Mouse (Mus musculus): Measurements from ENCODE around the gene Rbm42. TPM values are rescaled to one million over a fixed set of nuclear protein-coding genes. Genes with fewer than 3 reads are reported as not detected.
A peak's percentile ranks its signal among the peaks of the same experiment; 100 is the strongest.

The Rbm42 gene
- polyA plus RNA-seq (2015; fragmentation: Nextera tagmentation; extraction: Ambion mirVana) = 151 and 153 TPM in 2 replicates

DNA sequence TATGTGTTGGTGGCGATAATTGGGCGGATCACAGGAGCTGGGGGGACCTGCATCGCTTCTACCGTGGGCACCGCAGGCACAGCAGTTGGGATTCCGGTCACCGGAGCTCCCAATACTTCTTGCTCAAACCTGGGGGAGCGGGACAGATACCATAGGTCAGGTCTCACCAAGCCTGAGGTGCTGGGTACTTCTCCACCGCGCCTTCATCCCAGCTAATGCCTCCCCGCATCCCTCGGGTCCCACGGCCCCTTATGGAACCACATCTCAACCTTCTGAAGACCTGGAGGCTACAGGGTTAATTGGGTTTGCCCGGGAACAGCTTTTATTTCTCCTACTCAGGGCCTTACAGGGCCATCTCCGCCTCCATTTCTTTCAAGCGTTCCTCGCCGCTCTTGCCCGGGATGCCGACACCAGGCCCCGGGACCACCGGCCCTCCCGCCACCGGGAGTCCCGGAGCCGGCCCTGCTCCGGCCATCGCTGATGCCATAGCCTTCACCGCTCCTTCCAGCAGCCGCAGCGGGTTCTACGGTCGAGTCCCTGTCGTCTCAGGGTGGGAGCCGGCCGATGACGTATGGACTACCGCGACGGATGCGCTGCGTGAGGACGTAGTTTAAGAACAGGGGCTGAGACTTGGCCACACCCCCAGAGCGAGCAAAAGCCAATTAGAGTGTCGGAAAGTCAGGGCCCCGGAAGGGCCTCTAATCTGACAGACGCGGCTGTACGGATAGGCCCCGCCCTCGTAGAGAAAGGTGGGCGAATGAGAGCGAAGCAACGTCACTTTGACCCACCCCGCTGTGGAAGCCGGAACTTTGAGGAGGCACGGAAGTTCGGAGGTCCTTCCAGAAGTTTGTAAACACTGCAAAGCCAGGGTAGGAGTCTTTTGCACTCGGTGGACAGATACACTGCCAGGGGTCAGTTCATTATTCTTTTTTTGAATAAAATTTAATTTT lies at the start of gene Rbm42:
Rbm42 (minus strand) TSS at position 727 of the 950 bp plus-strand sequence.
- DNase-seq (ENCODE audit: low spot score) = peak; percentile 99

DNA sequence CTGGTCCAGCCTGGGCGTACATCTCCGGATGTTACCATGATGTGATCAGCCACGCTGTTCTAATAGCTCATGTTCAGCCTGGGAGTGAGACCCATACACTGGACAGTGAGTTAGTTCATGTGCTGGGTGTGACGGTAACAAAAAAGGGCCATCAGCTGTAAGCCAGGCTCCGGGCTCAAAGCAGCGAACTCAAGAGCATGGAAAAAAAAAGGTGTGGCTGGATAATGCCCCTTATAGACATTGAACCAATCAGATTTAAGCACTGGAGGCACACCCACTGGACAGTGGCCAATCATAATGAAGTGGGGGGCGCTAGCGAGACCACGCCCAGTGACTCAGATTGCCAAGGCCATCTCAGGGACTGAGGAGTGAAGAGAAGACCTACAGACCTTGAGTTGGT lies 48.5 kb upstream of the Rbm42 start, which contains the start of gene 2200002J24Rik:
2200002J24Rik (plus strand) TSS at position 338 of the 400 bp plus-strand sequence.
- DNase-seq (ENCODE audit: low spot score) = peak; percentile 34

DNA sequence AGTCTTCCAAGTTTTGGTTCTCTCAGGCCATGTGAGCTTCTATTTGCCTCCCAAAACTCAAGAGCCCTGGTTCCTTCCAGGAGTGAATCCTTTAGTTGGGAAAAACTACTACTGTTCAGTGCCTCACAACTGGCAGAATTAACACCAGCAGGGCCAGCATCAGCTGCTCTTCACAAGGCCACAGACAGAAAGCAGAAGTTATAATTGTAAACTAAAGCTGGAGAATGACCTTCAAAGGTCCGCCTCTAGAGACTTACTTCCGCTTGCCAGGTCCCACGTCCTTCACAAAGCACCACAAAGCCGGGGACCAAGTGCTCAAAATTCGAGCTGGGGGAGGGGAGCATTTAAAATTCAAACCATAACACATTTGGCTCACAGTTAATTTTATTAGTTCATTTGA lies 48.0 kb upstream of the Rbm42 start:
- DNase-seq (ENCODE audit: low spot score) = no peak

DNA sequence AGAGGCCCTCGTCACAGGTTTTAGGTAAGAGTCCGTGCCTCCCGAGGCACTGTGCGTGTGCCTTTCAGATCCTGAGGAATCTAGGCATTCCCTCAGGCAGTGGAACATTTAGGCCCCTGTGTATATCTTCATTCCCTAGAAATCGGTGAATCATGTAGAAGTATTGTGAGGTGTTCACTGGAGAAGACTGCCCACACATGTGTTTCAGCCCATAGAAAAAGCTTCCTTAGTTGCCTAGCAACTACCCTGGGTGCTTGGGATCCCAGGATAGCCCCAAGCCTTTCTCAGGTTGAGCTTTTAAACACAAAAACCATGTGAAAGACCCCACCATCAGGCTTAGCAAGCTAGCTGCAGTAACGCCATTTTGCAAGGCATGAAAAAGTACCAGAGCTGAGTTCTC lies 38.2 kb upstream of the Rbm42 start:
- no peak for DNase-seq (ENCODE audit: low spot score)

DNA sequence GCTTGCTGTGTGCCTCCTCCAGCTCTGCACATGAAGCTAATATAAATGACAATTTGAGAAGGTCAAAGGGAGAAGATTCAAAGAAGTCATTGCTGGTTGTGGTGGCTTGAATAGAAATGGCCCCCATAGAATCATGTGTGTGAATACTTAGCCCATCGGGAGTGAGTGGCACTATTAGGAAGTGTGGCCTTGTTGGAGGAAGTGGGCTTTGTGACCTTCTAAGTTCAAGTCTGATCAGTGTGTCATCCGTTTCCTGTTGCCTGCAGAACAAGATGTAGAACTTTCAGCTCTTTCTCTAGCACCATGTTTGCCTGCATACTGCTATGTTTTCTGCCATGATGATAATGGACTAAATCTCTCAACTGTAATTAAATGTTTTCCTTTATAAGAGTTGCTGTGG lies 33.3 kb upstream of the Rbm42 start:
- DNase-seq (ENCODE audit: low spot score) = no peak

DNA sequence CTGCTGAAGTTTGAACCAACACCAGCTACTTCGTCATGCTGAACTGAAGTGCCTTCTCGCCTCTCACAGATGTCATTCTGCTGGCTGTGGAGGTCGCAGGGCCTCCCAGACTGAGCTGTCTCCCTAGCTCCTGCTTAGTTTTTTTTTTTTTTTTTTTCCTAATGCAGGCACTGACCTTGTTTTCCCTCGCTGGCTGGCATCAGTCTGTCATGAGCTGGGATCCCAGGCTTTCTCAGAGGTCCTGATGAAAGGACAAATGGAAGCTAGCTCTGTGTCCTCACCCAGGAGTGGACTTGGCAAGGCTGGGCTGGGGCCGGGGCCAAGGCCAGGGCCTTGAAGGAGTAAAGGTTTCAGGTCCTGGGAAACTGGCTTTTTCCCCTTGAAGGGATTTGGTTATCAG lies 31.8 kb upstream of the Rbm42 start:
- DNase-seq (ENCODE audit: low spot score) = no peak

DNA sequence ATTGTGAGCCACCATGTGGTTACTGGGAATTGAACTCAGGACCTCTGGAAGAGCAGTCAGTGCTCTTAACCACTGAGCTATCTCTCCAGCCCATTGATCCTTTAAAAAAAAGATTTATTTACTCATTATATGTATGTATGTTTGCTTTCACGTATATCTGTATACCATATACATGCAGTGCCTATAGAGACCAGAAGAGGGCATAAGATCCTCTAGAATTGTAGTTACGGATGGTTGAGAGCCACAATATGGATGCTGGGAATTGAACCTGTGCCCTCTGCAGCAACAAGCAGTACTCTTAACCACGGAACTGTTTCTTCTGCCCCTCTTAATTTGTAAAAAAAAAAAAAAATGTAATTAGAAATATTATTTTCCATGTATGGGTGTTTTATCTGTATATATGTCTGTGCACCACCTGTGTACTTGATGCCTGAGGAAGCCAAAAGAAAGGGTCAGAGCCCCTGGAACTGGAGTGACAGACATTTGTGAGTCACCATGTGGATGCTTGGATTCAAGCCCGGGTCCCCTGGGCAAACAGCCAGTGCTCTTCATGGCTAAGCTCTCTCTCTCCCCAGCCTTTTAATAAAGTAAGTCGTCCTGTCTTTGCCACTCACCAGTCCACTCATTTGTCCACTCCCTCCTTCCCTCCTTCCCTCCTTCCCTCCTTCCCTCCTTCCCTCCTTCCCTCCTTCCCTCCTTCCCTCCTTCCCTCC lies 28.3 kb upstream of the Rbm42 start:
- peak; percentile 10 for DNase-seq (ENCODE audit: low spot score)

DNA sequence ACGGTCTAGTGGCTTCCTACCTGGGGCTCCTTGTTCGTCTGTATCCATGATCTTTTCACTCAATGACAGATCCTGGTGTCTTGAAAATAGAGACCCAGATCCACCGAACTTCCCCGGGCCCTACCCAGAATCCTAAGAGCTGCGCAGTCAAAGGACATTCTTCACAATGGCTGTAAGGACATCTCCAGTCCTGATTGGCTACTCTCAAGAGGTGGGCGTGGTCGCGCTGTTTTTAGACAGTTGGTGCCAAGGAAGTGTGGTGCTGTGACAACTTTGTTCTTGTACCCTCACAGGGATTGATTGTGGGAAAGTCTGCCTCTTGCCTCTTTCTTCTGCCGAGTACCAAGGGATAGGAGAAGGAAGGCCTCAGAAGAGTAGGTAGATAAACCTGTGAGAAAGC lies 21.4 kb upstream of the Rbm42 start, which contains the start of gene Pmis2:
Pmis2 (minus strand) TSS at position 126 of the 400 bp plus-strand sequence.
- DNase-seq (ENCODE audit: low spot score) = no peak

DNA sequence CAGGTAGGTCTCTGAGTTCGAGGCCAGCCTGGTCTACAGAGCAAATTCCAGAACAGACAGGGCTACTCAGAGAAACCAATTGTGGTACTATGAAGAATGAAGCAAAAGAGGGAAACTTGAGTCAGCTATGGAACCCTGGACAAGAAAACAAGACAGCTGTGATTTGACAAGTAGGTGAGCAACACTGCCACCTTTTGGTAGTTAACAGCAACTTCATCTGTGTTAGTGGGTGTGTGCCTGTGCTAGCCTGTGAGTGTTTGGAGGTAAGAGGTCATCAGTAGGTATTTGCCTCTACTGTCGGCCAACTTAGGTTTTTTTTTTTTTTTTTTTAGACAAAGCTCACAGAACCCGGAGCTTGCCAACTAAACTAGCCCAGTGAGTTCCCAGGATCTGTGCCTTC lies 19.1 kb upstream of the Rbm42 start:
- DNase-seq (ENCODE audit: low spot score) = peak; percentile 44

DNA sequence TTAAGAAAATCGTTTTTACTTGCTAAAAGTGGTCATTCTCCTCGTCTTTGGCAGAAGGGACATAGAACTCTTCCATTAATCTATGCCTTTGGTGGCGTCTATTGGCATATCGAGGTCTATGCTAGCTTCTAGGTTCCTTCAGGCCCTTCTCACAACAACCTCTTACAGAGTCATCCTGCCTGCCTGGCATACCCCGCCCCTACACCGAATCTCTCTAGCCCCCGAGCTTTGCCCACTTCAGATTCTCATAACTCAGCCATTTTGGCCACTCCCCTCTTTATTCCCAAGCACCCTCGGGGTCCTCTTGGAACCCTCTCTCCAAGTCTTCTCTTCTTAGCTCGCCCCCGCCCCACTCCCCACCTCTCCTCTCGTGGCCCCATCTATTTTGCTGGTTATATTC lies 15.2 kb upstream of the Rbm42 start:
- DNase-seq (ENCODE audit: low spot score) = no peak

DNA sequence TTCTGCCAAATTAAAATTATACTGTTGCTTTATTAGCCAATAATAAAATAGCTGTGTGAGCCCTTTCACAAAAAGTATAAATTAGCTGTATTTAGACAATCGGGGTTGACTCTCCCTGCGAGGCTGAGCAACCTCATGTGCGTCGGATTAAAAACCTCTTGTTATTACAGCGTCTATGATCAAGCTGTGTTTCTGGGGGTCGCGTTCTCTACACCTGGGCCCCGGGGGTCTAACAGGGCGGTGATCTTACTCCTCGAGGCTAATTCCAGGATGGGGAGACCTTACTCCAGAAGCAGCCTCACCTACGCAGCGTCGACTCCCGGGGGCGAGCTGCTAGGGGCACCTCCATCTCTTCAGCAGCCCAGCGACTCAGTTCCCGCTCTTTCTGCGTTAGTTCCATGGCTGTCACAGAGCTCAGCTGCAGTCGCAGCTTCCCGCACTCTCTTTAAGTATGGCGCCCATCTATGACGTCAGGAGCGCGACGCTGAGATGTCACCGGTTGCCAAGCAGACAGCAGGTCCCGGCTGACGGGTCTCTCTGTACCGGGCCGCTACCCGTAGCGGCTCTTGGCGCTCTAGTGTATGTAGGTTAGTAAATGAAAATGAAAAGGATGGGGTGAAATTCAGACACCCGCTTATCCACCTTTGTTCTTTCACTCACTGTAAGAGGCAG lies 14.5 kb upstream of the Rbm42 start, which contains the start of gene Haus5:
Haus5 (minus strand) TSS at position 466 of the 672 bp plus-strand sequence.
- peak; percentile 95 for DNase-seq (ENCODE audit: low spot score)

DNA sequence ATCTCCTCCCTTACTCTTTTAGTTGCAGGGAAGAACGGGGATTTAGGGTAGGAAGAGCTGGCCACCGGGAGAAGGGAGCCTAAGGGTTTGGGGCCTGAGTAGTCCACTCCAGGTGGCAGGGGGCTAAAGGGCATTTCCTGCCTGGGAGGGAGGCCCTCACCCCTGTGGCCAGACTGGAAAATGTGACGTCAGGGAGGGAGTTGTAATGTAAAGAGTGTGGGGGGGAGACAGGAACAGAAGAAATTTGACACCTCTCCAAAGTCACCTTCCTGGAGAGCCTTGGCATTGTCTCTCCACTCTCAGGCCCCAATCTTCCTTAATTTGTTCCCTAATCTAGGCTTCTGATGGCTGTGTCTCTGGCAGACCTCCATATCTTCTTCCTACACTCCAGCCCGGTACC lies 11.0 kb downstream of the Rbm42 start:
- DNase-seq (ENCODE audit: low spot score) = no peak

DNA sequence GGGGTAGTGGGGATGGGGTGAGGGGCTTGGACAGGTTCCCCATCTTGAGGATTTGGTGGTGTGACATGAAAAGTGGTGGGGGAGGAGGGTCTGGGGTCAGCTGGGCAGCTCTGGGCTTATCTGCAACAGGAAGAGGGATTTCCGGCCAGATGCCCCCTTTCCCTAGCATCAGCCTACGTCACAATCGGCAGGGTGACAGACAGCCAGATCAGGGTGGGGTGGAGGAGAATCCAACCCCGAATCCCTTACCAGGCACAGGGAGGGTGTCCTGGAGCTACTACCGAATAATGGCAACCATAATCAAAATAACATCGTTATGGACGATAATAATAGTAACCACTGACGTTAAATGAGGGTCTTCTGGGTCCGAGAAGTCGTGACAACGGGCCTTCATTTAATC lies 13.7 kb downstream of the Rbm42 start:
- no peak for DNase-seq (ENCODE audit: low spot score)

DNA sequence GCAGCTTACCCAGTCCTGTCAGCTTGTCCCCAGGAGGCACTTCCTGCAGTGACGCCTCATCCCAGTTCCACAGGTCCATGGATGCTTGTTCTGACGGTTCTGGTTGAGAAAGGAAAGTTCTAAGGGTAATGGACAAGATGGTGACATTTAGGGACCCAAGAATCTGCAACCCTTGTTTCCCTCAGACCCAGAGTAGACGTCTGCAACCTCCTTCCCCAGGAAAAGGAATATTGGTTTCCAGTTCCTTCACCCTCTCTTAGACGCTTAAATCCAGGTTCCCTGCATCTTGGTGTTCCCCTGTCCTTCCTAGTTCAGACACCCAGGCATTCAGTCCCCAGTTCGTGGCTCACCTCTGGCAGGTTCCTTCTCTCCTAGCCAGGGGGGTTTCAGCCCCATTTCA lies 14.4 kb downstream of the Rbm42 start, which contains the start of gene Etv2:
Etv2 (minus strand) TSS at position 101 of the 400 bp plus-strand sequence.
- no peak for DNase-seq (ENCODE audit: low spot score)

DNA sequence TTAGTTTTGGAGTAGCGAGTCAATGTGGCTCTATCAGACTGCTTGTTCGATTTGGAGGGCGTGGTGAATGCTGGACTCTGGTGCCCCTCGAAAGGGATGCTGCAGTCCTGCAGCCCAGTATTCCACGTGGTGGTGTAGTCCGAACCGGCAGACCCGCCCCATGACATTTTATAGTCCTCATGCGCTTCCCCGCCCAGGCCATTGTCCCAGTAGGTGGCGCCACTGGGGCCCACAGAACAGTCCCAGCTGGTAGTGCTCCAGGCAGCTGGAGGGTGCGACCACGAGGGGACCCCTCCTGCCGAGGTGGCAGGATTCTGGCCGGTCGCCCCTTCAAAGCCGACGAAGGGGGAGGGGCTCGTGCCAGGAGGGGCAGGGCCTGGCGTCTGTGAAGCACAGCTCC lies 15.5 kb downstream of the Rbm42 start:
- peak; percentile 58 for DNase-seq (ENCODE audit: low spot score)

DNA sequence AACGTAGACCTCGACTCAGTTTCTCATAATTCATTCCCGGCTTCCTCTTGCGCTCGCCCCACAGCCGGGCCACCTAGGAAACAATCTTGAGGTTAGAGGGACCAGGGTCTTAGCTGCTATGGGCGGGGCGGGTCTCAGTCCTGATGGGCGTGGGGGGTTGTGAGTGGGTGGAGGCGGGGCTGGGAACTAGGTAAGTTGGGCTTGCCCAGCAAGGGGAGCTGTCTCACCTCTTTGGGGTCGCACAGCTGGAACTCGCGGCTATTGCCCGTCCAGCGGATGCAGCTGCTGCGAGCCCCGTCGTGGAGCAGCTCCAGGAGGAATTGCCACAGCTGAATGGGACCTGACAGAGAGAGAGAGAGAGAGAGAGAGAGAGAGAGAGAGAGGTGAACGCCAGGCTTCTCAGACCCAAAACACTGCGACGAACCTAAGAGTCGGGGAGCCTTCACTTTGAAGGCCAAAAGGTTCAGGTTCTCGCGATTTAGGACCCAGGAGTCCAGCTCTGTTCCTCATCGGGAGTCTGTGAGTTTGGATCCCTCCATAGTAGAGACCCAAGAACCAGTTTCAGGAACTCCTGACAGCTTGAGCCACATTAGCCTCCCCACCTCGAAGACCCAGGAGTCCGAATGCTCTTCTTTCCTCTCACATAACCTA lies 16.2 kb downstream of the Rbm42 start:
- DNase-seq (ENCODE audit: low spot score) = no peak

DNA sequence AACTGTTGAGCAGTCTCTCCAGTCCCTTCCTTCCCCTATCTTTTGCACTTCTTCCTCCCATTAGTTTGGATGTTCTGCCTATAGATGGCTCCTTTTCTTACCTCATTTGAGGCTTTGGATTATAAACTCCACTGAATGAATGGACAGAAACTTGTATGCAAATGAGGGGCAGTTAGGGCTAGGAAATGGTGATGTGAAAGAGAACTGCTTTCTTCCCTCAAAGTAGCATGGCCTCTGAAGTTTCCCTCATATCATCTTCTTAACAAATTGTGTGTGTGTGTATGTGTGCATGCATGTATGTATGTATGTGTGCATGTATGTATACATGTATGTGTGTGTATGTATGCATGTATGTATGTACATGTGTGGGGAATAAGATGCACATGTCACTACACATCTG lies 21.1 kb downstream of the Rbm42 start:
- DNase-seq (ENCODE audit: low spot score) = no peak

DNA sequence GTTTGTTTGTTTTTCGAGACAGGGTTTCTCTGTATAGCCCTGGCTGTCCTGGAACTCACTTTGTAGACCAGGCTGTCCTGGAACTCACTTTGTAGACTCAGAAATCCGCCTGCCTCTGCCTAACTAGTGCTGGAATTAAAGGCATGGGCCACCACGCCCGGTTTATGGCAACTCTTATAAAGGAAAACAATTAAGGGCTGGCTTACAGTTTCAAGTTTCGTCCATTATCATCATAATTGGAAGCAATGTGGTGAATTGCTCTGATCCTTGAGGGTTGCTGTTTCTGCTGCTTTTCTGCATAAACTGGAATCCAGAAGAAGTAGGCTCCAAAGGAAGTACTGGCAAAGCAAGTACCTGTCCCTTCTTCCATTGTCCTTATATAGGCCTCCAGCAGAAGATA lies 23.5 kb downstream of the Rbm42 start:
- no peak for DNase-seq (ENCODE audit: low spot score)

DNA sequence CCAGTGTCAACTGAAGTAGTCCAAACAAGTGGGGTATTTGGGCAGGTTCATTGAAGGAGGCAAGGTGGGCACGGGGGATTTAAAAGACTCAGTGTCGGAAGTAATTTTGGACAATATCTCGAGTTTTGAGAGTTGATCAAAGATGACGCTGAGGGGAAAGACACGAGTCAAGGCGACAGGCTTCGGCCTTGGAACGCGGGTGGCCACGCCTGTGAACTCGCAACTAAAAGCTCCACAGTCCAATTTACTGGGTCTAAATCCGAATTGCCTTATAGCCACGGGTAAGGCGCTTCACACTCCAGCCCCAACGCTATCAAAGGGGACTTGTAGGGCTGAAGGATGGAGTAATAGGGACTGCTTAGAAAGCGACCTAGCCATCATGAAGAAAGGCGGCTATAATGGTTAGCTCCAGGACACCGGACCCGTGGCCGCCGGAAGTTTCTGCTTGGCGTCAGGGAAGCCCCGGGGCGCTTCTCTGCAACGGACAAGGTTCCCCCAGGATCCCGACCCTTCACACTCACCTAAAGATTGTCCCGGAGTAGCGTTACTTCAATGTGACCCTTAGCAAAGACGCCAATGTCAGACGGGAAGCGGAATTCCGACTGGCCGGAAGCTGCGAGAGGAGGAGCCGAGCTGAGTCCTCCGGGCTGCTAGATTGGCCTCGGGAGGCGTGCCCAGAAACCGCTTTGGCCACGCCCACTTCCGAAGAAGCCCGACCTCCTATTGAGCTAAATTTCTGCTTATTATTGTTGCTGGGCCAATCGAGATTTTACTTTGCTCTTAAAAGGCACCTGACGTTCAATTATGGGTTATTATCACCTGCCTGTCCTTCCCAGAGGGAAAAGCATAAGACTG lies 24.4 kb downstream of the Rbm42 start, which contains the start of gene Cox6b1:
Cox6b1 (minus strand) TSS at position 622 of the 855 bp plus-strand sequence.
- DNase-seq (ENCODE audit: low spot score) = peak; percentile 94

DNA sequence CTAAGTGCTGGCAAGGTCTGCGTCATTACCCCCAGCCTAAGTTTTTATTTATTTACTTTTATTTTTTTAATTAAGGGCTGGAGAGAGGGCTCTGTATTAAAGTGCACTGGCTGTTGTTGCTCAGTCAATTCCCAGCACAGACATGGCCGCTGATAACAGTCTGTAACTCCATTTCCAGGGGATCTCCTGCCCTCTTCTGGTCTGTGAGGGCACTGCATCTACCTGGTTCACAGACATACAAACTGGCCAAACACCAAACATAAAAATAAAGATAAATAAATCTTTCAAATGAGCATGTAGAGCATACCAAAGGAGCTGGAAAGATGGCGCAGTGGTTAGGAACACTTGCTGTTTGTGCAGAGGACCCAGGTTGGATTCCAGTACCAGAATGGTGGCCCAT lies 30.9 kb downstream of the Rbm42 start:
- DNase-seq (ENCODE audit: low spot score) = peak; percentile 27

Data from thymus, postnatal 0 days (tissue).